ENCODE assay signal across 14 mouse cellular contexts in the genomic region with DNA sequence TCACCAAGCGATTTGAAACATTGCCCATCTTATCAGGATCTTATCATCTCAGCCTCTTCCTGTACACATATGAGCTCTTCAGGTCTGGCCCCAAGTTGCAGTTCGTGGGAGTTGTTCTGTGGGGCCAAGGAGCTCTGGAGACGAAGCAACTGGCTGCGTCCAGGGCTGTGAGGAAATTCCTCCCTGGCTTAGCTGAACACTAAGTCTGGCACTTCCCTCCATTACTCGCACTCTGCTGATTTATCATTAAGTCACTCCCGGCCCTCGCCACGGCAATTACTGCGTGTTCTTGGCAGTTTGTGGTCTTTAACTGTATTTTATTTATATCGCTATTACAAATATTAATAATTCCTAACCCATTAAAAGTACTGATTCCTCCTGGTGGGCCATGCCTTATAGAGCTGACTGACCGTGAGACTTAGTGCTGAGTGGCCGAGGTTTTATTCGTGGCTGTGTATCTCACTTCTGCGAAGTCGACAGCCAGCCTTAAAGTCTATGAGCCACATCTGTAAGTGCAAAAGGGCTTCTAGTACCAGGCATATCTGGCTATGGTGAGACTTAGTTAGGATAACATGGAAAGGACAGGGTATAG. TPM values are rescaled to one million over a fixed set of nuclear protein-coding genes. Genes with fewer than 3 reads are reported as not detected.
DNase-seq lines count a peak whose midpoint lies in the region; ATAC-seq lines count a peak whose summit lies in the region.
"Had no signal": no experiment of that assay in that cellular context is flagged by ENCODE, and none has a peak within 500 bp of the region (broad histone marks: within the 10 kb centered on the region; RNA-seq: fewer than 3 reads in every experiment).

No protein-coding gene starts in this region.

- 81% methylated on average over 15 of the region's 15 CpGs for WGBS in neural tube, embryonic 15.5 days
- 43% methylated on average over 15 of the region's 15 CpGs for WGBS in intestine, embryonic 15.5 days
- WGBS in stomach, embryonic 14.5 days: 44% methylated on average over 15 of the region's 15 CpGs
- 90% methylated on average over 15 of the region's 15 CpGs for WGBS in midbrain, embryonic 15.5 days

- H3K27me3 ChIP-seq in neural tube, embryonic 15.5 days (replicated peaks): no peaks in the 10 kb centered on the region
- no peaks in the 10 kb centered on the region for H3K27me3 ChIP-seq in intestine, embryonic 15.5 days (replicated peaks)
- H3K27me3 ChIP-seq in stomach, embryonic 14.5 days (ENCODE audit: control insufficient read depth, insufficient read depth, low read length): no peaks in the 10 kb centered on the region
- H3K27me3 ChIP-seq in midbrain, embryonic 15.5 days (replicated peaks): no peaks in the 10 kb centered on the region
- H3K27me3 ChIP-seq: CH12.LX; liver, embryonic 13.5 days had no signal

- no peak for DNase-seq in neural tube, embryonic 10.5 days (ENCODE audit: extremely low spot score, low spot score)
- peak; percentile 37 to 39 for DNase-seq in gastrocnemius, postnatal 36 days
- DNase-seq in adrenal gland, adult 2 months: no peak
- no peak for DNase-seq in left cerebral cortex, postnatal 36 days (ENCODE audit: low spot score in 2 of 2)
- DNase-seq: cerebellum, postnatal 36 days; liver, embryonic 13.5 days; right cerebral cortex, adult 18-20 months had no signal

- no peak overlapping the region for H3K27ac ChIP-seq in neural tube, embryonic 15.5 days (replicated peaks)
- H3K27ac ChIP-seq in intestine, embryonic 15.5 days: no peak overlapping the region
- H3K27ac ChIP-seq in stomach, embryonic 14.5 days (ENCODE audit: low read length): peak overlapping the region; percentile 64; the same call in 1 of the 2 replicates
- H3K27ac ChIP-seq in midbrain, embryonic 15.5 days: no peak overlapping the region
- H3K27ac ChIP-seq: left cerebral cortex, adult 2 months; liver, embryonic 13.5 days had no signal

- intact Hi-C loops in gastrocnemius, postnatal 36 days (cut with DNase I): no loop called here
- intact Hi-C loops in left cerebral cortex, postnatal 36 days (cut with DNase I): no loop called here

- no peaks in the 10 kb centered on the region for H3K9me3 ChIP-seq in neural tube, embryonic 15.5 days (replicated peaks)
- no peaks in the 10 kb centered on the region for H3K9me3 ChIP-seq in intestine, embryonic 15.5 days
- no peaks in the 10 kb centered on the region for H3K9me3 ChIP-seq in stomach, embryonic 14.5 days (ENCODE audit: control insufficient read depth, low read depth, low read length)
- no peaks in the 10 kb centered on the region for H3K9me3 ChIP-seq in midbrain, embryonic 15.5 days
- H3K9me3 ChIP-seq: liver, embryonic 13.5 days had no signal

- H3K4me2 ChIP-seq in neural tube, embryonic 15.5 days: no peak overlapping the region
- no peak overlapping the region for H3K4me2 ChIP-seq in intestine, embryonic 15.5 days (replicated peaks)
- H3K4me2 ChIP-seq in stomach, embryonic 14.5 days (replicated peaks; ENCODE audit: low read depth, low read length): no peak overlapping the region
- H3K4me2 ChIP-seq in midbrain, embryonic 15.5 days: no peak overlapping the region
- H3K4me2 ChIP-seq: liver, embryonic 13.5 days had no signal

- H3K36me3 ChIP-seq in neural tube, embryonic 15.5 days: no peaks in the 10 kb centered on the region
- peaks cover 8% of the 10 kb centered on the region; the same call in 1 of the 2 replicates for H3K36me3 ChIP-seq in intestine, embryonic 15.5 days
- no peaks in the 10 kb centered on the region for H3K36me3 ChIP-seq in stomach, embryonic 14.5 days (ENCODE audit: control insufficient read depth, insufficient read depth, low read length)
- H3K36me3 ChIP-seq in midbrain, embryonic 15.5 days (replicated peaks): no peaks in the 10 kb centered on the region

- no peak overlapping the region for H3K4me3 ChIP-seq in neural tube, embryonic 15.5 days (replicated peaks)
- H3K4me3 ChIP-seq in intestine, embryonic 15.5 days (replicated peaks): no peak overlapping the region
- H3K4me3 ChIP-seq in stomach, embryonic 14.5 days (ENCODE audit: low read depth, low read length): no peak overlapping the region
- no peak overlapping the region for H3K4me3 ChIP-seq in midbrain, embryonic 15.5 days
- H3K4me3 ChIP-seq: left cerebral cortex, adult 2 months; liver, embryonic 13.5 days had no signal

- H3K4me1 ChIP-seq in neural tube, embryonic 15.5 days: no peaks in the 10 kb centered on the region
- H3K4me1 ChIP-seq in intestine, embryonic 15.5 days (replicated peaks): peaks cover 16% of the 10 kb centered on the region
- H3K4me1 ChIP-seq in stomach, embryonic 14.5 days (ENCODE audit: control insufficient read depth, insufficient read depth, low read length): no peaks in the 10 kb centered on the region; the same call in 1 of the 2 replicates
- no peaks in the 10 kb centered on the region for H3K4me1 ChIP-seq in midbrain, embryonic 15.5 days
- H3K4me1 ChIP-seq: liver, embryonic 13.5 days had no signal

- peak; percentile 14; the same call in 1 of the 2 replicates for ATAC-seq in neural tube, embryonic 15.5 days (ENCODE audit: low FRiP score)
- ATAC-seq in intestine, embryonic 15.5 days: peak; percentile 58
- peak; percentile 77; the same call in 1 of the 2 replicates for ATAC-seq in stomach, embryonic 14.5 days (ENCODE audit: insufficient number of reproducible peaks, insufficient read depth, low FRiP score, low read depth)
- ATAC-seq in midbrain, embryonic 15.5 days (replicated peaks): no peak
- ATAC-seq: inflammation-experienced regulatory T-cells, adult 6 months had no signal

- no peak overlapping the region for H3K9ac ChIP-seq in neural tube, embryonic 15.5 days (replicated peaks)
- H3K9ac ChIP-seq in intestine, embryonic 15.5 days: no peak overlapping the region
- H3K9ac ChIP-seq in stomach, embryonic 14.5 days (replicated peaks; ENCODE audit: low read depth, low read length): no peak overlapping the region
- no peak overlapping the region for H3K9ac ChIP-seq in midbrain, embryonic 15.5 days
- H3K9ac ChIP-seq: liver, embryonic 13.5 days had no signal

RNA-seq across cellular contexts. Expression of a gene that starts 56.0 kb away (rescaled TPM):
- 6.7 and 9.9 TPM in 2 replicates for polyA plus RNA-seq in neural tube, embryonic 15.5 days (2015; fragmentation: Nextera tagmentation; extraction: Ambion mirVana)
- total RNA-seq in gastrocnemius, postnatal 36 days (2021): under 1 TPM; 0.72 to 0.74 TPM
- 20.2 and 21.7 TPM in 2 replicates for polyA plus RNA-seq in intestine, embryonic 15.5 days (2015; fragmentation: Nextera tagmentation; extraction: Ambion mirVana)
- 14.6 and 16.3 TPM in 2 replicates for polyA plus RNA-seq in stomach, embryonic 14.5 days (2014; fragmentation: Nextera tagmentation; extraction: Ambion mirVana)
- 6.0 TPM in 2 replicates for polyA plus RNA-seq in midbrain, embryonic 15.5 days (2015; fragmentation: Nextera tagmentation; extraction: Ambion mirVana)
- 1 to 10 TPM; 2.7 to 5.4 TPM for total RNA-seq in adrenal gland, adult 2 months (2021)
- 1.8 and 2.3 TPM in 2 replicates for polyA plus RNA-seq in adrenal gland, adult 2 months (2012; rRNA removed)
- total RNA-seq in left cerebral cortex, postnatal 36 days (2021): 10 to 100 TPM; 12.3 to 13.0 TPM

Comparison
In these comparisons a context has a peak if more than half of its experiments do, and no peak if none do; other contexts are left out.
1. DNase-seq: peak in gastrocnemius, postnatal 36 days (2 of 2); none in neural tube, embryonic 10.5 days (single experiment), adrenal gland, adult 2 months (single experiment) and left cerebral cortex, postnatal 36 days (0 of 2).